In genomic region chr13:4776855-4777254, GRCm38 (mm10) we compare ENCODE assay signal across 10 mouse cellular contexts.
A peak's percentile ranks its signal among the peaks of the same experiment; 100 is the strongest.
DNase-seq lines count a peak whose midpoint lies in the region; ATAC-seq and TF ChIP-seq lines count a peak whose summit lies in the region.
"Had no signal": no experiment of that assay in that cellular context is flagged by ENCODE, and none has a peak within 500 bp of the region (broad histone marks: within the 10 kb centered on the region; RNA-seq: fewer than 3 reads in every experiment).

No protein-coding gene starts in this region.

- H3K27me3 ChIP-seq in kidney, adult 2 months (replicated peaks; ENCODE audit: control insufficient read depth, insufficient read depth, low read length) = no peaks in the 10 kb centered on the region
- H3K27me3 ChIP-seq in Patski = no peaks in the 10 kb centered on the region
- no peaks in the 10 kb centered on the region for H3K27me3 ChIP-seq in forebrain, postnatal 0 days (ENCODE audit: insufficient read depth, low read length)
- H3K27me3 ChIP-seq: embryonic facial prominence, embryonic 12.5 days; limb, embryonic 15.5 days had no signal

- CTCF ChIA-PET in Patski (lab: Charles Lee) = interaction anchor here (1.1 kb wide), 1 partner anchor 1025 kb away, joined by 3 read pairs; no protein-coding TSS in a partner anchor

- H3K9ac ChIP-seq in forebrain, postnatal 0 days = no peak overlapping the region
- H3K9ac ChIP-seq: embryonic facial prominence, embryonic 12.5 days; limb, embryonic 15.5 days had no signal

- no peak for ATAC-seq in Patski
- ATAC-seq in forebrain, postnatal 0 days = no peak

- H3K4me2 ChIP-seq in forebrain, postnatal 0 days (ENCODE audit: low read depth) = no peak overlapping the region
- H3K4me2 ChIP-seq: embryonic facial prominence, embryonic 12.5 days; limb, embryonic 15.5 days had no signal

- WGBS in kidney, adult 2 months = 33% methylated on average over 4 of the region's 4 CpGs
- WGBS in forebrain, postnatal 0 days = 42% methylated on average over 4 of the region's 4 CpGs

- no peaks in the 10 kb centered on the region for H3K9me3 ChIP-seq in forebrain, postnatal 0 days (ENCODE audit: low read length)
- H3K9me3 ChIP-seq: embryonic facial prominence, embryonic 12.5 days; limb, embryonic 15.5 days had no signal

- peak; percentile 61 for TF ChIP-seq CTCF in kidney, adult 2 months (conservative IDR thresholded peaks at IDR 0.05; ENCODE audit: insufficient read depth, insufficient read length, low read depth, low read length)
- TF ChIP-seq CTCF in Patski (IDR thresholded peaks at IDR 0.05) = peak; percentile 79
- peak; percentile 61 for TF ChIP-seq CTCF in forebrain, postnatal 0 days (IDR thresholded peaks at IDR 0.05; ENCODE audit: low read depth)

- in situ Hi-C loops in Patski (cut with MboI; ENCODE audit: low pct_unique_long_range_greater_than_20kb) = loop anchor here (10.0 kb wide), 2 partner anchors 1028 to 1448 kb away; no protein-coding TSS in a partner anchor

- no peak overlapping the region for H3K4me3 ChIP-seq in kidney, adult 2 months (ENCODE audit: insufficient read depth, low read depth, low read length)
- H3K4me3 ChIP-seq in forebrain, postnatal 0 days (ENCODE audit: low read depth, low read length) = no peak overlapping the region
- H3K4me3 ChIP-seq: embryonic facial prominence, embryonic 12.5 days; limb, embryonic 15.5 days had no signal

- POLR2A ChIA-PET in Patski (lab: Charles Lee) = no interaction called here

- no peaks in the 10 kb centered on the region; the same call in 1 of the 2 replicates for H3K4me1 ChIP-seq in kidney, adult 2 months (ENCODE audit: control insufficient read depth, insufficient read depth, low read length)
- H3K4me1 ChIP-seq in forebrain, postnatal 0 days (ENCODE audit: insufficient read depth) = no peaks in the 10 kb centered on the region
- H3K4me1 ChIP-seq: embryonic facial prominence, embryonic 12.5 days; limb, embryonic 15.5 days had no signal

- H3K36me3 ChIP-seq in kidney, adult 2 months (ENCODE audit: control insufficient read depth, insufficient read depth, low read length) = no peaks in the 10 kb centered on the region
- no peaks in the 10 kb centered on the region for H3K36me3 ChIP-seq in forebrain, postnatal 0 days (ENCODE audit: insufficient read depth)
- H3K36me3 ChIP-seq: embryonic facial prominence, embryonic 12.5 days; limb, embryonic 15.5 days had no signal

- peak; percentile 56 for DNase-seq in kidney, adult 2 months
- no peak for DNase-seq in kidney, adult 11 months
- peak; percentile 4 for DNase-seq in CD4-positive helper T cell, adult 2 months (ENCODE audit: low read depth, low spot score)
- no peak for DNase-seq in Patski (ENCODE audit: low read depth, low spot score)
- DNase-seq in forebrain, postnatal 0 days = peak; percentile 36
- DNase-seq in layer of hippocampus, adult 11-12 months (ENCODE audit: low spot score) = peak; percentile 32
- peak; percentile 14 for DNase-seq in naive thymus-derived CD4-positive, alpha-beta T cell, adult 2 months (ENCODE audit: low read depth)
- DNase-seq in spleen, postnatal 4 days (ENCODE audit: low spot score in 2 of 2) = no peak

- no peak overlapping the region for H3K27ac ChIP-seq in kidney, adult 2 months (ENCODE audit: insufficient read depth, low read depth, low read length)
- H3K27ac ChIP-seq in forebrain, postnatal 0 days (ENCODE audit: low read depth, low read length) = no peak overlapping the region
- H3K27ac ChIP-seq: embryonic facial prominence, embryonic 12.5 days; limb, embryonic 15.5 days had no signal

- TF ChIP-seq POLR2A in kidney, adult 2 months (IDR thresholded peaks at IDR 0.05; ENCODE audit: low read depth, low read length) = no peak

Comparison
In these comparisons a context has a peak if more than half of its experiments do, and no peak if none do; other contexts are left out.
1. DNase-seq: peak in kidney, adult 2 months (single experiment), CD4-positive helper T cell, adult 2 months (single experiment), forebrain, postnatal 0 days (single experiment), layer of hippocampus, adult 11-12 months (single experiment) and naive thymus-derived CD4-positive, alpha-beta T cell, adult 2 months (single experiment); none in kidney, adult 11 months (single experiment), Patski (single experiment) and spleen, postnatal 4 days (0 of 2).
2. Peak in every context shown above with its lines, with median percentiles within 50 percentile points of each other: CTCF ChIP-seq.